In the genomic region with DNA sequence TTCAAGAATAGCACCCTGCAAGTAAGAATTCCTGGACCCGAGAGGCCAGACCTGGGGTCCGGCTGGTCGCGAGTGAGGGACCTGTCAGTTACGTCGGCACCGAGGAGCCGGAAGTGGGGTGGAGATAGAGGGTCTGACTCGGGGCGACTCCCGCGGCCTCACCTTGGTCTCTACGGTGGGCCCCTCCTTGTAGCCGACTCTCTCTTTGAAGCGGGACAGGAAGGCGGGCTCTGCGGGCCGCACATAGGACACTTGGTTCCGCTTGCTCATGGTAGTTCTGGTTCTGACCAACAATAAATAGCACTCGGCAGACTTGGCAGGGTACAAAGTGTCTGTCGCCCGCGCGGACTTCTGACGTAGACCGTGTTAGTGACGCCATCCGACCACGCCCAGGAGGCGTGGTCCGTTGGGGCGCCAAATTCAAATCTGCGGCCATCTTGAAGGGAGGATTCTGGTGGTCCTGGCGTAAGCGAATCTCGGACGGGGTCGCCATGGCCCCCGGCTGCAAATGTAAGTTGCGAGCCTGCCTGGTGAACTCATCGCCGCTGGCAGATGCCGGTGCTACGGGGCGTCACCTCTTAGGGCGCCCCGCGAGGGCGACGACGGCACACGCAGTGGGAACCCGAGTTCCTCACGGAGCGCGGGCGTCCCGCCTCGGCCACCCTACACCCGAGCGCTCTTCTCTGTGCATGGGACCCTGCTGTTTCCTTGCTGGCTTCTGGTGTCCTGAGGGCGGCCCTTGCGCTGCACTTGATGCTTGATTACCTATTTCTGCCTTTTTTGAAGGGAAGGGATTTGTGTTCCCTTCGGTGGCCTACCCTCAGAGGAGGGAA, we compare ENCODE assay signal across 8 mouse cellular contexts. TPM values are rescaled to one million over a fixed set of nuclear protein-coding genes. Genes with fewer than 3 reads are reported as not detected.
A peak's percentile ranks its signal among the peaks of the same experiment; 100 is the strongest.
DNase-seq lines count a peak whose midpoint lies in the region; ATAC-seq and TF ChIP-seq lines count a peak whose summit lies in the region.

A gene (minus strand): TSS at position 358 of the 833 bp plus-strand sequence.
A gene (plus strand): TSS at position 404 of the 833 bp plus-strand sequence.

- H3K27me3 ChIP-seq in hindbrain, embryonic 16.5 days (replicated peaks; ENCODE audit: control insufficient read depth, insufficient read depth, low read length): no peaks in the 10 kb centered on the region

- H3K4me2 ChIP-seq in hindbrain, embryonic 16.5 days (ENCODE audit: low read length): peak within 1 kb of the TSS; percentile 92

- H3K9ac ChIP-seq in hindbrain, embryonic 16.5 days (ENCODE audit: low read depth, low read length): peak within 1 kb of the TSS; percentile 83

- 0% methylated on average over 64 of the region's 64 CpGs for WGBS in hindbrain, embryonic 16.5 days

- no peaks in the 10 kb centered on the region for H3K9me3 ChIP-seq in hindbrain, embryonic 16.5 days (ENCODE audit: control insufficient read depth, low read length)

- peak; percentile 98 for ATAC-seq in hindbrain, embryonic 16.5 days
- ATAC-seq in megakaryocyte, adult 5-6 weeks (ENCODE audit: poor library complexity, severe bottlenecking): peak; percentile 92

- peak within 1 kb of the TSS; percentile 80 for H3K27ac ChIP-seq in hindbrain, embryonic 16.5 days (ENCODE audit: low read depth, low read length)
- H3K27ac ChIP-seq in left cerebral cortex, adult 2 months: peak within 1 kb of the TSS; percentile 97

- TF ChIP-seq CTCF in left cerebral cortex, adult 2 months (IDR thresholded peaks at IDR 0.05): peak; percentile 31

- intact Hi-C loops in left cerebral cortex, adult 2 months (cut with DNase I): loop anchor here (1.0 to 5.0 kb wide), 3 partner anchors 28 to 161 kb away; a partner anchor contains a TSS

- H3K36me3 ChIP-seq in hindbrain, embryonic 16.5 days (ENCODE audit: control insufficient read depth, insufficient read depth, low read length): no peaks in the 10 kb centered on the region

- H3K4me1 ChIP-seq in hindbrain, embryonic 16.5 days (ENCODE audit: control insufficient read depth, insufficient read depth, low read depth, low read length): peaks cover 5% of the 10 kb centered on the region

- H3K4me3 ChIP-seq in hindbrain, embryonic 16.5 days (ENCODE audit: low read length): peak within 1 kb of the TSS; percentile 75
- peak within 1 kb of the TSS; percentile 91 for H3K4me3 ChIP-seq in left cerebral cortex, adult 2 months

- peak; percentile 92 for DNase-seq in WW6 (ENCODE audit: low read depth, low spot score)
- DNase-seq in cerebellum, postnatal 4 days (ENCODE audit: low spot score in 2 of 2): peak; percentile 93 to 97
- DNase-seq in gastrocnemius, adult 18-20 months (ENCODE audit: low spot score): peak; percentile 91
- peak; percentile 92 to 95 for DNase-seq in left cerebral cortex, adult 2 months (ENCODE audit: extremely low spot score in 1 of 2, low spot score in 2 of 2)
- peak; percentile 95 for DNase-seq in right cerebral cortex, adult 2 months (ENCODE audit: low spot score in 2 of 2)
- DNase-seq in urinary bladder, postnatal 14 days (ENCODE audit: low spot score): peak; percentile 92

RNA-seq across cellular contexts. Expression of the first gene that starts in this region (rescaled TPM):
- total RNA-seq in gastrocnemius, adult 18-20 months (2021): 1 to 10 TPM; 9.2 to 9.9 TPM
- polyA plus RNA-seq in hindbrain, embryonic 16.5 days (2015; fragmentation: Nextera tagmentation; extraction: Ambion mirVana): 24.8 and 25.0 TPM in 2 replicates
- 10 to 100 TPM; 18.7 to 21.8 TPM for total RNA-seq in left cerebral cortex, adult 2 months (2021)
- 67.0 and 70.8 TPM in 2 replicates for total RNA-seq in megakaryocyte, adult 5-6 weeks (2015)
- 39.0 and 45.4 TPM in 2 replicates for total RNA-seq in megakaryocyte, adult 5-6 weeks (2017)

RNA-seq across cellular contexts. Expression of the second gene that starts in this region (rescaled TPM):
- not detected for total RNA-seq in gastrocnemius, adult 18-20 months (2021)
- polyA plus RNA-seq in hindbrain, embryonic 16.5 days (2015; fragmentation: Nextera tagmentation; extraction: Ambion mirVana): 8.2 and 10.7 TPM in 2 replicates
- 1 to 10 TPM; 1.3 to 1.5 TPM for total RNA-seq in left cerebral cortex, adult 2 months (2021)
- 122 and 123 TPM in 2 replicates for total RNA-seq in megakaryocyte, adult 5-6 weeks (2015)
- total RNA-seq in megakaryocyte, adult 5-6 weeks (2017): 396 and 423 TPM in 2 replicates

Comparison
In these comparisons a context has a peak if more than half of its experiments do, and no peak if none do; other contexts are left out.
1. Peak in every context shown above with its lines: DNase-seq, ATAC-seq, H3K4me3 ChIP-seq and H3K27ac ChIP-seq.
2. RNA of the second gene that starts in this region (total RNA-seq): 122 to 423 TPM in megakaryocyte, adult 5-6 weeks; 1.3 to 1.5 TPM in left cerebral cortex, adult 2 months and not detected in gastrocnemius, adult 18-20 months; every median in the first group is over 10 times any median in the second.